Mouse (Mus musculus): ENCODE data around the gene Pth2.

DNA sequence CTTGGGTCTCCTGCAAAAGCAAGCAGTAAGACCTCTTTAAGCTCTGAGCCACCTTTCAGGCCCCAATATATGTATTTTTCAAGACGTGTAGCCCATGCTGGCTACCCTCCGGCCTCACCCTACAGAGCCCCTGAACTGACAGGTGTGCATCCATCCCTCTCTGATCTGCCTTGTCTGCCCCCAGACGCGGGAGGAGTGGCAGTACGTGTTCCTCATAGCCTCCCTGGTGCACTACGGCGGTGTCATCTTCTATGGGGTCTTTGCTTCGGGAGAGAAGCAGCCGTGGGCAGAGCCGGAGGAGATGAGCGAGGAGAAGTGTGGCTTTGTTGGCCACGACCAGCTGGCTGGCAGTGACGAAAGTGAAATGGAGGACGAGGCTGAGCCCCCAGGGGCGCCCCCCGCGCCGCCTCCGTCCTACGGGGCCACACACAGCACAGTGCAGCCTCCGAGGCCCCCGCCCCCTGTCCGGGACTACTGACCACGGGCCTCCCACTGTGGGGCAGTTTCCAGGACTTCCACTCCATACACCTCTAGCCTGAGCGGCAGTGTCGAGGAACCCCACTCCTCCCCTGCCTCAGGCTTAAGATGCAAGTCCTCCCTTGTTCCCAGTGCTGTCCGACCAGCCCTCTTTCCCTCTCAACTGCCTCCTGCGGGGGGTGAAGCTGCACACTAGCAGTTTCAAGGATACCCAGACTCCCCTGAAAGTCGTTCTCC, 6.1 kb upstream of the Pth2 start:
- TF ChIP-seq HCFC1 (IDR thresholded peaks at IDR 0.05; ENCODE audit: borderline replicate concordance, insufficient read depth, low read length) (no peak), CHD2 (IDR thresholded peaks at IDR 0.05; ENCODE audit: low read depth, low read length) (no peak), ZC3H11A (IDR thresholded peaks at IDR 0.05; ENCODE audit: borderline replicate concordance, low read depth, low read length) (no peak), ZNF384 (IDR thresholded peaks at IDR 0.05; ENCODE audit: low read depth, low read length) (no peak)

Measured in ES-E14 (cell line).